Mouse (Mus musculus): ENCODE data around the gene Itga6. TPM values are rescaled to one million over a fixed set of nuclear protein-coding genes. Genes with fewer than 3 reads are reported as not detected.

Itga6 gene
- polyA plus RNA-seq, 1 experiment from 2014 or later = 84.8 TPM

DNA sequence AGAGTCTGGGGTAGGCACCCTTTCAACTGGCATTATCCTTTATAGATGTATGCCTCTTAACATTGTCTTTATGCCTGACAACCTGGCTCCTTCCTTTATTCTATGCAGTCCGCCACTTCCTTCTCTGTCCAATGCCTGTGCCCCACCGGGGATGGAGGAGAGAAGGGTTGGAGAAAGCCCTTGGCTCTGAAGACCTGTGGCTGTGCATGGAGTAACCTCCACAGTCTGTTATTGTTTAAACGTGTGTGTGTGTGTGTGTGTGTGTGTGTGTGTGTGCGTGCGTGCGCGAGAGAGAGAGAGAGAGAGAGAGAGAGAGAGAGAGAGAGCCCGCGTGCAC lies 67.6 kb downstream of the Itga6 start:
- WGBS (ENCODE audit: missing documents) = 47% methylated on average over 2 of the region's 9 CpGs
- Histone ChIP-seq H3K4me3 (ENCODE audit: inconsistent target) (no peak overlapping the region), H3K36me3 (ENCODE audit: inconsistent target) (peaks cover 9% of the 10 kb centered on the region), H3K79me2 (ENCODE audit: inconsistent target) (peaks cover 81% of the 10 kb centered on the region), H3K27ac (no peak overlapping the region)

GRCm38 (mm10) chr2:71813371-71813770 lies 68.0 kb downstream of the Itga6 start:
- Histone ChIP-seq H3K4me3 (ENCODE audit: inconsistent target) (no peak overlapping the region), H3K36me3 (ENCODE audit: inconsistent target) (peaks cover 13% of the 10 kb centered on the region), H3K27ac (peak overlapping the region; percentile 57), H3K79me2 (ENCODE audit: inconsistent target) (peaks cover 78% of the 10 kb centered on the region)
- 68% methylated on average over 5 of the region's 8 CpGs for WGBS (ENCODE audit: missing documents)

- Histone ChIP-seq H3K79me2 (ENCODE audit: inconsistent target) (peaks cover 71% of the 10 kb centered on the region), H3K27ac (peak overlapping the region; percentile 57), H3K4me3 (ENCODE audit: inconsistent target) (no peak overlapping the region), H3K36me3 (ENCODE audit: inconsistent target) (peaks cover 20% of the 10 kb centered on the region)
- WGBS (ENCODE audit: missing documents) = 0% methylated on average over 3 of the region's 3 CpGs
Measured at GRCm38 (mm10) chr2:71814016-71814415, 68.6 kb downstream of the Itga6 start.

DNA sequence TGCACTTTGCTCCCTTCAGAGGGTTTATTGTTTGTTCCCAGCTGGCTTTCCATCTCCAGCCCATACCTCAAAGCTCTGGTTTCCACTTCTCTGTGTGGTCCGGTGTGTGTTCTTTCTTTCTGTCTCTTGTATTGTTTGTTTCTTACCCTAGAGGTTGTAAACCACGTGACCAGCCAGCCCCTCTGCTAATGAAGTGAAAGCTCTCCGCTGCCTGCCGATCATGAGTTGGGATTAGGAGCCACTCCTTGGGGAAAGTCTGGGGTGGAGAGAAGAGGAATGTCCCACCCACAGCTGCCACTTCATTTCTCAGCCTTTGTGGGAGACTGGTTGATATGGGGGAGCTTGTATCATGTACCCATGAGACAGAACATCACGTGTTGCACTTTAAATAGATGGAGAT lies 69.9 kb downstream of the Itga6 start:
- H3K79me2 ChIP-seq (ENCODE audit: inconsistent target) = peaks cover 59% of the 10 kb centered on the region
- H3K4me3 ChIP-seq (ENCODE audit: inconsistent target) = no peak overlapping the region
- peaks cover 32% of the 10 kb centered on the region for H3K36me3 ChIP-seq (ENCODE audit: inconsistent target)
- H3K27ac ChIP-seq = no peak overlapping the region
- 58% methylated on average over 5 of the region's 5 CpGs for WGBS (ENCODE audit: missing documents)

DNA sequence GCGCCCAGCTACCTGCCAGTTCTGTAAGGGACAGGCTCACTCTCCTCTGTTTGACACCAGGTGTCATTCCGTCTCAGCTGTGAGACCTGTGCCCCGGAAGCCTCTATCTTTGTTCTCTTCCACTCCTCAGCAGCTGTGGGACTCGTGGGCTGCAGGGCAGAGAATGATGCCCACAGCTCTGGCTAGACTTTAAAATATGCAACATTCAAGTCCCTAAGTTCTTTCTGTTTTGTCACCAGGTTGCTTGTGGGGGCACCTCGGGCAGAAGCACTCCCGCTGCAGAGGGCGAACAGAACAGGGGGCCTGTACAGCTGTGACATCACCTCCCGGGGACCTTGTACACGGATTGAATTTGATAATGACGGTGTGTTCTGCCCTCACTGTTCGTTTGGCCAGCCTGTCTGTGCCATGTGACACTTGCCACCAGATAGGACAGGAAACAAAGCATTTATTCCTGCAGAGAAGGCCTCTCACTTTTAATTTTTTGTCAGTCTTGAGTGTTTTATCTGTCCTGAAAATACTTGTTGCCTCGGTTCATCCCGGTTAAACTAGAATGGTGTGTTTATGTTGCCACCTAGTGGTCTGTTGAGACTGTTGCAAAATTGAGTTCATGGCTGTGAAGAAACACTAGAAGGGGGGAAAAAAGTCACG lies 71.1 kb downstream of the Itga6 start:
- peaks cover 38% of the 10 kb centered on the region for H3K36me3 ChIP-seq (ENCODE audit: inconsistent target)
- H3K27ac ChIP-seq = no peak overlapping the region
- 57% methylated on average over 13 of the region's 14 CpGs for WGBS (ENCODE audit: missing documents)
- no peak overlapping the region for H3K4me3 ChIP-seq (ENCODE audit: inconsistent target)
- peaks cover 46% of the 10 kb centered on the region for H3K79me2 ChIP-seq (ENCODE audit: inconsistent target)

- Histone ChIP-seq H3K36me3 (ENCODE audit: inconsistent target) (peaks cover 81% of the 10 kb centered on the region), H3K27ac (no peak overlapping the region), H3K79me2 (ENCODE audit: inconsistent target) (no peaks in the 10 kb centered on the region), H3K4me3 (ENCODE audit: inconsistent target) (no peak overlapping the region)
- 97% methylated on average over 11 of the region's 13 CpGs for WGBS (ENCODE audit: missing documents)
Measured at GRCm38 (mm10) chr2:71824146-71824545, 78.7 kb downstream of the Itga6 start.

GRCm38 (mm10) chr2:71827711-71828110 lies 82.3 kb downstream of the Itga6 start:
- H3K27ac ChIP-seq = no peak overlapping the region
- peaks cover 66% of the 10 kb centered on the region for H3K36me3 ChIP-seq (ENCODE audit: inconsistent target)
- H3K79me2 ChIP-seq (ENCODE audit: inconsistent target) = no peaks in the 10 kb centered on the region
- WGBS (ENCODE audit: missing documents) = 92% methylated on average over 13 of the region's 13 CpGs
- no peak overlapping the region for H3K4me3 ChIP-seq (ENCODE audit: inconsistent target)

DNA sequence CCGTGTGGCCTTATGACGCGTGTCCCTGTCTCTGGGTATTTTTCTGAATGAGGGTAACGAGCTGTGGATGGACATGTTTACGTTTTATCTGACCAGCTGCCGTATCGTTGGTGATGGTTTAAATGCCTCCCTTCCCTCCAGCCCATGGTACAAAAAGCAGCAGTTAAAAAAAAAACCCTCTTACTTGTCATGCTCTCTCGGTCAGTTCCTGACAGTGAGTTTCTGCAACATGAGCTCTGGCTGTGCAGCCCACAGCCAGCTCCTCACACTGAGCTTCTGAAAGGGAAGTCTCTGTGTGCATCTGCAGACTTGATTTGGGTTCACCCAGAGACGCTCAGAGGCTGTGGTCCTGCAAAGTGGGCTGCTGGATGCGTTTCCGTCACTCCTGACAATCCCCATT lies 83.5 kb downstream of the Itga6 start:
- H3K79me2 ChIP-seq (ENCODE audit: inconsistent target) = no peaks in the 10 kb centered on the region

DNA sequence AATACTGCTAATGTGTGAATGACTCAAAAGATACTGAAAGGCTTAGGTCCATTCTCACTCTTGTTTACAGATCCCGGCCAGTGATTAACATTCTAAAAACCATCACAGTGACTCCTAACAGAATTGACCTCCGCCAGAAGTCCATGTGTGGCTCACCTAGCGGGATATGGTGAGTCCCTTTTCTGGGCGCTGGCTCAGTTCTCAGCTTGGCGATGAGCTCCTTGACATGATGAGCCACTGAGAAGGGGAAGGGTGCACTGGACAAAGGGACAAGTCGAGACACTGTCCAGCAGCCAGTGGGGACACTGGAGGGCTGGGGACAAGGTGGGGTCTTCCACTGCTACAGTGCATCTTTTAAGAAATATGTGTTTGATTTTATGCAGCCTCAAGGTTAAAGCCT lies 88.2 kb downstream of the Itga6 start:
- WGBS (ENCODE audit: missing documents) = 88% methylated on average over 5 of the region's 6 CpGs
- Histone ChIP-seq H3K36me3 (ENCODE audit: inconsistent target) (peaks cover 34% of the 10 kb centered on the region), H3K4me3 (ENCODE audit: inconsistent target) (no peak overlapping the region), H3K27ac (no peak overlapping the region), H3K79me2 (ENCODE audit: inconsistent target) (no peaks in the 10 kb centered on the region)

More for the DNA sequence above, 83.5 kb downstream of the Itga6 start:
- Histone ChIP-seq H3K4me3 (ENCODE audit: inconsistent target) (no peak overlapping the region), H3K36me3 (ENCODE audit: inconsistent target) (peaks cover 61% of the 10 kb centered on the region), H3K27ac (no peak overlapping the region)
- WGBS (ENCODE audit: missing documents) = 95% methylated on average over 11 of the region's 11 CpGs

- H3K4me3 ChIP-seq (ENCODE audit: inconsistent target) = no peak overlapping the region
- no peak overlapping the region for H3K27ac ChIP-seq
- peaks cover 30% of the 10 kb centered on the region for H3K36me3 ChIP-seq (ENCODE audit: inconsistent target)
- no peaks in the 10 kb centered on the region for H3K79me2 ChIP-seq (ENCODE audit: inconsistent target)
- WGBS (ENCODE audit: missing documents) = 88% methylated on average over 7 of the region's 7 CpGs
Measured at GRCm38 (mm10) chr2:71834371-71834770, 89.0 kb downstream of the Itga6 start.

GRCm38 (mm10) chr2:71835556-71835955 lies 90.1 kb downstream of the Itga6 start:
- Histone ChIP-seq H3K27ac (no peak overlapping the region), H3K36me3 (ENCODE audit: inconsistent target) (peaks cover 29% of the 10 kb centered on the region), H3K4me3 (ENCODE audit: inconsistent target) (no peak overlapping the region), H3K79me2 (ENCODE audit: inconsistent target) (no peaks in the 10 kb centered on the region)
- WGBS (ENCODE audit: missing documents) = 95% methylated on average over 8 of the region's 8 CpGs

DNA sequence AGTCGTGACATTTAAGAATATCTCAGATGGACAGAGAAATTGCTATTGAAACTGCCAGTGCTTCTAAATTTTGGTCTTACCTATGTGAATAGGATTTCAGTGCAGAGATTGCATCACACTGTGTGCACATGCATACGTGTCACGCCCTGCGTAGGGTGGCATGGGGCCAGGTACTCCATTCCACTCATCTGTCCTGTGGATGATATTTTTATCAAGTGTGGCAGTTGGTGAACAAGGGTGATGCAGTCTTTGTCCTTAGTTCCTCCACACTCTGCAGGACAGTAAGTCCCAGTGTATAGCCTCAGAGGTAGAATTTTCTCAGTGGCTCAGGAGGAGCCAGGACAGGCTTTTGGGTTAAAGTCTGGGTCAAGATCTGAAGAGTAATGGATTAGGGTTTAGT lies 90.8 kb downstream of the Itga6 start:
- H3K79me2 ChIP-seq (ENCODE audit: inconsistent target) = no peaks in the 10 kb centered on the region
- peaks cover 34% of the 10 kb centered on the region for H3K36me3 ChIP-seq (ENCODE audit: inconsistent target)
- WGBS (ENCODE audit: missing documents) = 94% methylated on average over 4 of the region's 4 CpGs
- no peak overlapping the region for H3K4me3 ChIP-seq (ENCODE audit: inconsistent target)
- H3K27ac ChIP-seq = no peak overlapping the region

GRCm38 (mm10) chr2:71837261-71837660 lies 91.8 kb downstream of the Itga6 start:
- WGBS (ENCODE audit: missing documents) = 98% methylated on average over 4 of the region's 4 CpGs
- Histone ChIP-seq H3K4me3 (ENCODE audit: inconsistent target) (no peak overlapping the region), H3K27ac (no peak overlapping the region), H3K79me2 (ENCODE audit: inconsistent target) (no peaks in the 10 kb centered on the region), H3K36me3 (ENCODE audit: inconsistent target) (peaks cover 34% of the 10 kb centered on the region)

GRCm38 (mm10) chr2:71837791-71838190 lies 92.4 kb downstream of the Itga6 start:
- Histone ChIP-seq H3K79me2 (ENCODE audit: inconsistent target) (no peaks in the 10 kb centered on the region), H3K36me3 (ENCODE audit: inconsistent target) (peaks cover 34% of the 10 kb centered on the region), H3K4me3 (ENCODE audit: inconsistent target) (no peak overlapping the region), H3K27ac (no peak overlapping the region)
- 37% methylated on average over 6 of the region's 6 CpGs for WGBS (ENCODE audit: missing documents)

DNA sequence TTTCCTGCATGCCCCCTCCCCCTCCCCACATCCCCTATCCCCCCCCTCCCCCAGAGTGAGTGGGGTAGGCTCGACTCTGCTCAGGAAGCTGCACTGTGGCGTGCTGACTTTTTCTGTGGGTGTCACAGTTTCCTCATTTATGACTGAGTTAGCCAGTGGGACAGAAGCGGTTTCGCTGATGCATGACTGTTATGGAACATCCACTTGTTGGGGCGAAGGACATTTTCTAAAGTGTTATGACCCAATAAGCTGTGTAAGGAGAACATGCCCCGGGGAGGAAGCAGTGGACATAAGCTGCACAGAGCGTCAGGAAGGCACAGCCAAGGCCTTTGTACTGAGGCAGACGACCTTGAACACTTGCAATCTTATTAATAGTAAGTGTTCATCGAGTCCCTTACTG lies 97.9 kb downstream of the Itga6 start:
- Histone ChIP-seq H3K79me2 (ENCODE audit: inconsistent target) (no peaks in the 10 kb centered on the region), H3K27ac (peak overlapping the region; percentile 84), H3K36me3 (ENCODE audit: inconsistent target) (peaks cover 54% of the 10 kb centered on the region; the same call in 1 of the 2 replicates), H3K4me3 (ENCODE audit: inconsistent target) (no peak overlapping the region)
- WGBS (ENCODE audit: missing documents) = 4% methylated on average over 9 of the region's 9 CpGs

DNA sequence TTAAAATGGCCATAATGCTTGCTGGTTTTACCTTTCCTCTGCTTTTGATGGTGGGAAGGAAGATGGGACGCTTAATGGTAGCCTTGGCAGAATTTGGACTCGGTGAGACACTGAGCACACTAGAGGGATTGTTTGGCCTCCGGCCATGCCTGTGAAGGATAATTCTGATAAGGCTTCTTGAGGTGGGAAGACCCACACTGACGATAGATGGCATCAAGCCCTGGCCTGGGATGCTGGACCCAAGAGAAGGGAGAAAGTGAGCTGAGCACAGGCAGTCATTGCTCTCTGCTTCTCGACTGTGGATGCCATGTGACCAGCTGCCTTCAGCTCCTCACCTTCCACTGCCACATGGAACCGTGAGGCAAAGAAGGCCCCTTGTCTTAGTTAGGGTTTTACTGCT lies 99.5 kb downstream of the Itga6 start:
- Histone ChIP-seq H3K79me2 (ENCODE audit: inconsistent target) (no peaks in the 10 kb centered on the region), H3K36me3 (ENCODE audit: inconsistent target) (peaks cover 59% of the 10 kb centered on the region; the same call in 1 of the 2 replicates), H3K27ac (no peak overlapping the region), H3K4me3 (ENCODE audit: inconsistent target) (no peak overlapping the region)
- 92% methylated on average over 6 of the region's 6 CpGs for WGBS (ENCODE audit: missing documents)

All from macrophage (primary cell).